Mouse (Mus musculus): ENCODE data around the gene Atp5j2. TPM values are rescaled to one million over a fixed set of nuclear protein-coding genes. Genes with fewer than 3 reads are reported as not detected.
"Not testable (repeated sequence)": the region's sequence is repeated elsewhere in the genome, so short reads cannot be mapped to it uniquely, and the experiment has no call there.

The Atp5j2 gene
- polyA plus RNA-seq (2015; fragmentation: Nextera tagmentation; extraction: Ambion mirVana) = 1,156 and 1,380 TPM in 2 replicates

GRCm38 (mm10) chr5:145191962-145192361 is at the start of gene Atp5j2:
TSS of gene Atp5j2 (minus strand) at chr5:145192062.
- 89% methylated on average over 2 of the region's 2 CpGs for WGBS
- Histone ChIP-seq H3K9me3 (replicated peaks; ENCODE audit: control insufficient read depth, low read length) (no peaks in the 10 kb centered on the region), H3K27me3 (ENCODE audit: control insufficient read depth, insufficient read depth, low read length) (no peaks in the 10 kb centered on the region), H3K9ac (ENCODE audit: low read length) (peak within 1 kb of the TSS; percentile 97), H3K27ac (ENCODE audit: low read length) (peak within 1 kb of the TSS; percentile 96), H3K4me3 (ENCODE audit: low read length) (peak within 1 kb of the TSS; percentile 86), H3K4me2 (ENCODE audit: low read depth, low read length) (peak within 1 kb of the TSS; percentile 68), H3K4me1 (ENCODE audit: control insufficient read depth, insufficient read depth, low read length) (peaks cover 20% of the 10 kb centered on the region), H3K36me3 (ENCODE audit: control insufficient read depth, insufficient read depth) (peaks cover 36% of the 10 kb centered on the region)
- ATAC-seq (replicated peaks; ENCODE audit: extremely low read depth, insufficient read depth, low FRiP score) = no peak

- peaks cover 19% of the 10 kb centered on the region for H3K4me1 ChIP-seq (ENCODE audit: control insufficient read depth, insufficient read depth, low read length)
- H3K27me3 ChIP-seq (ENCODE audit: control insufficient read depth, insufficient read depth, low read length) = no peaks in the 10 kb centered on the region
- H3K9ac ChIP-seq (ENCODE audit: low read length) = no peak overlapping the region
- H3K9me3 ChIP-seq (replicated peaks; ENCODE audit: control insufficient read depth, low read length) = no peaks in the 10 kb centered on the region
- no peak for ATAC-seq (replicated peaks; ENCODE audit: extremely low read depth, insufficient read depth, low FRiP score)
- no peak overlapping the region for H3K4me3 ChIP-seq (ENCODE audit: low read length)
- H3K4me2 ChIP-seq (ENCODE audit: low read depth, low read length) = no peak overlapping the region
- no peak overlapping the region for H3K27ac ChIP-seq (ENCODE audit: low read length)
- H3K36me3 ChIP-seq (ENCODE audit: control insufficient read depth, insufficient read depth) = peaks cover 48% of the 10 kb centered on the region
Observed at GRCm38 (mm10) chr5:145234636-145235035, 42.8 kb upstream of the Atp5j2 start.

- peak overlapping the region; percentile 100 for H3K9ac ChIP-seq (ENCODE audit: low read length)
- peaks cover 14% of the 10 kb centered on the region for H3K4me1 ChIP-seq (ENCODE audit: control insufficient read depth, insufficient read depth, low read length)
- no peaks in the 10 kb centered on the region for H3K27me3 ChIP-seq (ENCODE audit: control insufficient read depth, insufficient read depth, low read length)
- H3K4me2 ChIP-seq (ENCODE audit: low read depth, low read length) = peak overlapping the region; percentile 84
- H3K4me3 ChIP-seq (ENCODE audit: low read length) = peak overlapping the region; percentile 100
- H3K36me3 ChIP-seq (ENCODE audit: control insufficient read depth, insufficient read depth) = peaks cover 29% of the 10 kb centered on the region
- WGBS = 0% methylated on average over 42 of the region's 49 CpGs
- H3K27ac ChIP-seq (ENCODE audit: low read length) = peak overlapping the region; percentile 98
- ATAC-seq (replicated peaks; ENCODE audit: extremely low read depth, insufficient read depth, low FRiP score) = peak; percentile 35
- no peaks in the 10 kb centered on the region for H3K9me3 ChIP-seq (replicated peaks; ENCODE audit: control insufficient read depth, low read length)
Observed at GRCm38 (mm10) chr5:145231893-145232411, 40.1 kb upstream of the Atp5j2 start.

- peak within 1 kb of the TSS; percentile 98 for H3K27ac ChIP-seq (ENCODE audit: low read length)
- under 1% methylated on average over 41 of the region's 42 CpGs for WGBS
Observed at GRCm38 (mm10) chr5:145231367-145231871, 39.6 kb upstream of the Atp5j2 start, which contains the start of gene Zfp655. TSS of gene Zfp655 (plus strand) at chr5:145231715.

GRCm38 (mm10) chr5:145230641-145231040 is 38.8 kb upstream of the Atp5j2 start:
- Histone ChIP-seq H3K36me3 (ENCODE audit: control insufficient read depth, insufficient read depth) (peaks cover 24% of the 10 kb centered on the region), H3K4me3 (ENCODE audit: low read length) (peak overlapping the region; percentile 100), H3K4me2 (ENCODE audit: low read depth, low read length) (peak overlapping the region; percentile 88), H3K27ac (ENCODE audit: low read length) (peak overlapping the region; percentile 98), H3K9me3 (replicated peaks; ENCODE audit: control insufficient read depth, low read length) (no peaks in the 10 kb centered on the region), H3K4me1 (ENCODE audit: control insufficient read depth, insufficient read depth, low read length) (peaks cover 14% of the 10 kb centered on the region), H3K9ac (ENCODE audit: low read length) (peak overlapping the region; percentile 100), H3K27me3 (ENCODE audit: control insufficient read depth, insufficient read depth, low read length) (no peaks in the 10 kb centered on the region)
- ATAC-seq (replicated peaks; ENCODE audit: extremely low read depth, insufficient read depth, low FRiP score) = no peak
- 90% methylated on average over 4 of the region's 4 CpGs for whole genome bisulfite sequencing

More at GRCm38 (mm10) chr5:145231367-145231871, 39.6 kb upstream of the Atp5j2 start, which contains the start of gene Zfp655:
- H3K9ac ChIP-seq (ENCODE audit: low read length) = peak within 1 kb of the TSS; percentile 100
- H3K4me3 ChIP-seq (ENCODE audit: low read length) = peak within 1 kb of the TSS; percentile 100
- H3K4me1 ChIP-seq (ENCODE audit: control insufficient read depth, insufficient read depth, low read length) = peaks cover 14% of the 10 kb centered on the region
- no peaks in the 10 kb centered on the region for H3K9me3 ChIP-seq (replicated peaks; ENCODE audit: control insufficient read depth, low read length)
- H3K27me3 ChIP-seq (ENCODE audit: control insufficient read depth, insufficient read depth, low read length) = no peaks in the 10 kb centered on the region
- peak; percentile 98 for ATAC-seq (replicated peaks; ENCODE audit: extremely low read depth, insufficient read depth, low FRiP score)
- peak within 1 kb of the TSS; percentile 88 for H3K4me2 ChIP-seq (ENCODE audit: low read depth, low read length)
- peaks cover 28% of the 10 kb centered on the region for H3K36me3 ChIP-seq (ENCODE audit: control insufficient read depth, insufficient read depth)

- H3K9me3 ChIP-seq (replicated peaks; ENCODE audit: control insufficient read depth, low read length); H3K4me2 ChIP-seq (ENCODE audit: low read depth, low read length); H3K27me3 ChIP-seq (ENCODE audit: control insufficient read depth, insufficient read depth, low read length); H3K4me3 ChIP-seq (ENCODE audit: low read length); H3K27ac ChIP-seq (ENCODE audit: low read length); ATAC-seq (replicated peaks; ENCODE audit: extremely low read depth, insufficient read depth, low FRiP score); H3K9ac ChIP-seq (ENCODE audit: low read length): not testable (repeated sequence)
- H3K36me3 ChIP-seq (ENCODE audit: control insufficient read depth, insufficient read depth) = peaks cover 10% of the 10 kb centered on the region
- H3K4me1 ChIP-seq (ENCODE audit: control insufficient read depth, insufficient read depth, low read length) = peaks cover 14% of the 10 kb centered on the region
- 69% methylated on average over 6 of the region's 6 CpGs for WGBS
Observed at GRCm38 (mm10) chr5:145229283-145229682, 37.4 kb upstream of the Atp5j2 start.

GRCm38 (mm10) chr5:145226453-145226852 is 34.6 kb upstream of the Atp5j2 start:
- WGBS = 53% methylated on average over 2 of the region's 2 CpGs
- Histone ChIP-seq H3K9me3 (replicated peaks; ENCODE audit: control insufficient read depth, low read length) (no peaks in the 10 kb centered on the region), H3K27ac (ENCODE audit: low read length) (no peak overlapping the region), H3K36me3 (ENCODE audit: control insufficient read depth, insufficient read depth) (peaks cover 7% of the 10 kb centered on the region), H3K27me3 (ENCODE audit: control insufficient read depth, insufficient read depth, low read length) (no peaks in the 10 kb centered on the region), H3K4me2 (ENCODE audit: low read depth, low read length) (no peak overlapping the region), H3K4me1 (ENCODE audit: control insufficient read depth, insufficient read depth, low read length) (0 out of 2 replicates have a peak, but pooled peaks cover 6% of the 10 kb centered on the region), H3K4me3 (ENCODE audit: low read length) (no peak overlapping the region), H3K9ac (ENCODE audit: low read length) (no peak overlapping the region)
- no peak for ATAC-seq (replicated peaks; ENCODE audit: extremely low read depth, insufficient read depth, low FRiP score)

- Histone ChIP-seq H3K9ac (ENCODE audit: low read length) (no peak overlapping the region), H3K36me3 (ENCODE audit: control insufficient read depth, insufficient read depth) (peaks cover 30% of the 10 kb centered on the region), H3K4me1 (ENCODE audit: control insufficient read depth, insufficient read depth, low read length) (no peaks in the 10 kb centered on the region), H3K4me2 (ENCODE audit: low read depth, low read length) (no peak overlapping the region), H3K27ac (ENCODE audit: low read length) (no peak overlapping the region), H3K27me3 (ENCODE audit: control insufficient read depth, insufficient read depth, low read length) (no peaks in the 10 kb centered on the region), H3K4me3 (ENCODE audit: low read length) (no peak overlapping the region), H3K9me3 (replicated peaks; ENCODE audit: control insufficient read depth, low read length) (no peaks in the 10 kb centered on the region)
- ATAC-seq (replicated peaks; ENCODE audit: extremely low read depth, insufficient read depth, low FRiP score) = no peak
- WGBS = 80% methylated on average over 12 of the region's 12 CpGs
Observed at GRCm38 (mm10) chr5:145223395-145223794, 31.5 kb upstream of the Atp5j2 start.

GRCm38 (mm10) chr5:145222840-145223239 is 31.0 kb upstream of the Atp5j2 start:
- 86% methylated on average over 5 of the region's 5 CpGs for WGBS
- no peak for ATAC-seq (replicated peaks; ENCODE audit: extremely low read depth, insufficient read depth, low FRiP score)

More at GRCm38 (mm10) chr5:145222840-145223239, 31.0 kb upstream of the Atp5j2 start:
- no peak overlapping the region for H3K9ac ChIP-seq (ENCODE audit: low read length)
- no peak overlapping the region for H3K27ac ChIP-seq (ENCODE audit: low read length)
- H3K9me3 ChIP-seq (replicated peaks; ENCODE audit: control insufficient read depth, low read length) = no peaks in the 10 kb centered on the region
- H3K4me2 ChIP-seq (ENCODE audit: low read depth, low read length) = no peak overlapping the region
- no peak overlapping the region for H3K4me3 ChIP-seq (ENCODE audit: low read length)
- no peaks in the 10 kb centered on the region for H3K27me3 ChIP-seq (ENCODE audit: control insufficient read depth, insufficient read depth, low read length)
- peaks cover 33% of the 10 kb centered on the region for H3K36me3 ChIP-seq (ENCODE audit: control insufficient read depth, insufficient read depth)
- H3K4me1 ChIP-seq (ENCODE audit: control insufficient read depth, insufficient read depth, low read length) = no peaks in the 10 kb centered on the region

Data from heart, embryonic 16.5 days (tissue).